Mouse (Mus musculus) midbrain, embryonic 12.5 days (tissue): Measurements from ENCODE around the gene Smarcc1. TPM values are rescaled to one million over a fixed set of nuclear protein-coding genes. Genes with fewer than 3 reads are reported as not detected.
"Not testable (repeated sequence)": the region's sequence is repeated elsewhere in the genome, so short reads cannot be mapped to it uniquely, and the experiment has no call there.

Experiments used
- ATAC-seq: fragments of 200-750 bp; cut with Nextera tagmentation; 2 replicates; pipeline ENCODE4 v1.8.0; 2017; ENCODE audit warnings: low read depth, moderate TSS enrichment, moderate library complexity; ENCODE audit not compliant: low FRiP score
- H3K27ac ChIP-seq: fragments of 300-500 bp; sonication (generic); replicated peaks from 2 replicates; pipeline ENCODE4 v1.5.1; 2016; ENCODE audit warnings: mild to moderate bottlenecking
- H3K27me3 ChIP-seq: fragments of 300-500 bp; sonication (generic); 2 replicates; pipeline ENCODE4 v1.6.1; 2016; ENCODE audit warnings: mild to moderate bottlenecking
- H3K36me3 ChIP-seq: fragments of 300-500 bp; sonication (generic); 2 replicates; pipeline ENCODE4 v1.6.1; 2016
- H3K4me1 ChIP-seq: fragments of 300-500 bp; sonication (generic); 2 replicates; pipeline ENCODE4 v1.6.1; 2016
- H3K4me2 ChIP-seq: fragments of 300-500 bp; sonication (generic); replicated peaks from 2 replicates; pipeline ENCODE4 v1.6.1; 2016; ENCODE audit warnings: mild to moderate bottlenecking, moderate library complexity
- H3K4me3 ChIP-seq: fragments of 300-500 bp; sonication (generic); 2 replicates; pipeline ENCODE4 v1.5.1; 2016; ENCODE audit warnings: mild to moderate bottlenecking
- H3K9ac ChIP-seq: fragments of 300-500 bp; sonication (generic); replicated peaks from 2 replicates; pipeline ENCODE4 v1.6.1; 2016; ENCODE audit warnings: mild to moderate bottlenecking, moderate library complexity
- H3K9me3 ChIP-seq: fragments of 300-500 bp; sonication (generic); 2 replicates; pipeline ENCODE4 v1.6.1; 2016; ENCODE audit warnings: mild to moderate bottlenecking
- WGBS: fragments of 180-500 bp; shearing (Covaris S2); methylation state at CpG from one replicate; pipeline ENCODE4 v1.1.7; 2016; 5-methylcytosine and 5-hydroxymethylcytosine counted together
- polyA plus RNA-seq: library from polyadenylated mRNA; unstranded; fragments of >200 nt; fragmentation: Nextera tagmentation; extraction: Ambion mirVana; gene quantifications from 2 replicates; pipeline ENCODE4 v1.2.1, GENCODE M21; 2016

Smarcc1 gene
- polyA plus RNA-seq = 208 and 215 TPM in 2 replicates

- peaks cover 21% of the 10 kb centered on the region for H3K36me3 ChIP-seq
- peaks cover 19% of the 10 kb centered on the region for H3K4me1 ChIP-seq
- H3K27ac ChIP-seq = peak within 1 kb of the TSS; percentile 97
- peak; percentile 95 for ATAC-seq
- H3K27me3 ChIP-seq = no peaks in the 10 kb centered on the region
- peak within 1 kb of the TSS; percentile 93 for H3K9ac ChIP-seq
- no peaks in the 10 kb centered on the region for H3K9me3 ChIP-seq
- under 1% methylated on average over 77 of the region's 79 CpGs for WGBS
- H3K4me3 ChIP-seq = peak within 1 kb of the TSS; percentile 85
- peak within 1 kb of the TSS; percentile 77 for H3K4me2 ChIP-seq
Measured at GRCm38 (mm10) chr9:110116977-110117778, at the start of gene Smarcc1. Gene Smarcc1 (plus strand): TSS chr9:110117708.

- Histone ChIP-seq H3K9ac (no peak overlapping the region), H3K36me3 (peaks cover 81% of the 10 kb centered on the region), H3K4me2 (no peak overlapping the region), H3K9me3 (no peaks in the 10 kb centered on the region), H3K4me3 (no peak overlapping the region), H3K4me1 (no peaks in the 10 kb centered on the region), H3K27me3 (no peaks in the 10 kb centered on the region), H3K27ac (no peak overlapping the region)
- WGBS = 92% methylated on average over 6 of the region's 6 CpGs
- ATAC-seq = no peak
Measured at GRCm38 (mm10) chr9:110068745-110069144, 48.8 kb upstream of the Smarcc1 start.

GRCm38 (mm10) chr9:110070358-110070757, 47.1 kb upstream of the Smarcc1 start:
- Histone ChIP-seq H3K4me2 (no peak overlapping the region), H3K4me1 (no peaks in the 10 kb centered on the region), H3K9me3 (no peaks in the 10 kb centered on the region), H3K9ac (no peak overlapping the region), H3K27me3 (no peaks in the 10 kb centered on the region), H3K4me3 (no peak overlapping the region), H3K27ac (no peak overlapping the region), H3K36me3 (peaks cover 88% of the 10 kb centered on the region)
- 86% methylated on average over 9 of the region's 9 CpGs for WGBS
- ATAC-seq = no peak

GRCm38 (mm10) chr9:110071011-110071410, 46.5 kb upstream of the Smarcc1 start:
- Histone ChIP-seq H3K9me3 (no peaks in the 10 kb centered on the region), H3K4me3 (no peak overlapping the region), H3K27me3 (no peaks in the 10 kb centered on the region), H3K4me2 (no peak overlapping the region), H3K27ac (no peak overlapping the region), H3K9ac (no peak overlapping the region), H3K36me3 (peaks cover 85% of the 10 kb centered on the region), H3K4me1 (no peaks in the 10 kb centered on the region)
- WGBS = 91% methylated on average over 4 of the region's 4 CpGs
- ATAC-seq = no peak

- Histone ChIP-seq H3K27me3 (no peaks in the 10 kb centered on the region), H3K4me3 (no peak overlapping the region), H3K9me3 (no peaks in the 10 kb centered on the region), H3K9ac (no peak overlapping the region; the same call in 1 of the 2 replicates), H3K36me3 (peaks cover 79% of the 10 kb centered on the region), H3K27ac (no peak overlapping the region), H3K4me2 (no peak overlapping the region), H3K4me1 (no peaks in the 10 kb centered on the region)
- WGBS = 8% methylated on average over 1 of the region's 1 CpGs
- ATAC-seq = peak; percentile 49; the same call in 1 of the 2 replicates
Measured at GRCm38 (mm10) chr9:110071843-110072242, 45.7 kb upstream of the Smarcc1 start.

- peaks cover 76% of the 10 kb centered on the region for H3K36me3 ChIP-seq
- not testable (repeated sequence) for H3K9me3 ChIP-seq, H3K4me1 ChIP-seq, H3K4me3 ChIP-seq, H3K9ac ChIP-seq, H3K4me2 ChIP-seq, H3K27ac ChIP-seq, ATAC-seq, H3K27me3 ChIP-seq
- WGBS = 86% methylated on average over 4 of the region's 7 CpGs
Measured at GRCm38 (mm10) chr9:110076468-110076867, 41.0 kb upstream of the Smarcc1 start.

GRCm38 (mm10) chr9:110081066-110081465, 36.4 kb upstream of the Smarcc1 start:
- no peak for ATAC-seq
- Histone ChIP-seq H3K9me3 (no peaks in the 10 kb centered on the region), H3K4me3 (no peak overlapping the region), H3K36me3 (peaks cover 88% of the 10 kb centered on the region), H3K4me2 (no peak overlapping the region), H3K27ac (no peak overlapping the region), H3K27me3 (no peaks in the 10 kb centered on the region), H3K4me1 (no peaks in the 10 kb centered on the region), H3K9ac (no peak overlapping the region)
- WGBS = 79% methylated on average over 3 of the region's 3 CpGs

- Histone ChIP-seq H3K27ac (no peak overlapping the region), H3K4me3 (no peak overlapping the region), H3K27me3 (no peaks in the 10 kb centered on the region), H3K4me1 (no peaks in the 10 kb centered on the region), H3K4me2 (no peak overlapping the region), H3K36me3 (peaks cover 96% of the 10 kb centered on the region), H3K9me3 (no peaks in the 10 kb centered on the region), H3K9ac (no peak overlapping the region)
- 93% methylated on average over 25 of the region's 25 CpGs for WGBS
- ATAC-seq = no peak
Measured at GRCm38 (mm10) chr9:110084201-110084964, 33.1 kb upstream of the Smarcc1 start.

GRCm38 (mm10) chr9:110085693-110086092, 31.8 kb upstream of the Smarcc1 start:
- no peak overlapping the region for H3K4me3 ChIP-seq
- WGBS = 96% methylated on average over 8 of the region's 8 CpGs
- ATAC-seq = no peak
- H3K4me2 ChIP-seq = no peak overlapping the region
- no peaks in the 10 kb centered on the region for H3K9me3 ChIP-seq
- H3K4me1 ChIP-seq = no peaks in the 10 kb centered on the region
- no peak overlapping the region for H3K9ac ChIP-seq
- peaks cover 95% of the 10 kb centered on the region for H3K36me3 ChIP-seq
- no peaks in the 10 kb centered on the region for H3K27me3 ChIP-seq
- H3K27ac ChIP-seq = no peak overlapping the region

GRCm38 (mm10) chr9:110093303-110093702, 24.2 kb upstream of the Smarcc1 start:
- Histone ChIP-seq H3K4me2 (no peak overlapping the region), H3K27me3 (no peaks in the 10 kb centered on the region), H3K9ac (no peak overlapping the region), H3K27ac (no peak overlapping the region), H3K4me3 (no peak overlapping the region), H3K4me1 (no peaks in the 10 kb centered on the region), H3K36me3 (peaks cover 96% of the 10 kb centered on the region), H3K9me3 (no peaks in the 10 kb centered on the region)
- 80% methylated on average over 4 of the region's 4 CpGs for WGBS
- no peak for ATAC-seq

GRCm38 (mm10) chr9:110094761-110095160, 22.7 kb upstream of the Smarcc1 start:
- H3K9me3 ChIP-seq = no peaks in the 10 kb centered on the region
- no peak overlapping the region for H3K27ac ChIP-seq
- H3K4me1 ChIP-seq = peaks cover under 1% of the 10 kb centered on the region; the same call in 1 of the 2 replicates
- ATAC-seq = no peak
- no peak overlapping the region for H3K4me2 ChIP-seq
- peaks cover 97% of the 10 kb centered on the region for H3K36me3 ChIP-seq
- H3K27me3 ChIP-seq = no peaks in the 10 kb centered on the region
- no peak overlapping the region for H3K4me3 ChIP-seq
- 95% methylated on average over 4 of the region's 4 CpGs for WGBS
- no peak overlapping the region for H3K9ac ChIP-seq

- H3K36me3 ChIP-seq = peaks cover 85% of the 10 kb centered on the region
- peaks cover 8% of the 10 kb centered on the region for H3K4me1 ChIP-seq
- no peaks in the 10 kb centered on the region for H3K9me3 ChIP-seq
- no peak for ATAC-seq
- H3K27ac ChIP-seq = no peak overlapping the region
- no peaks in the 10 kb centered on the region for H3K27me3 ChIP-seq
- no peak overlapping the region for H3K4me3 ChIP-seq
- H3K9ac ChIP-seq = no peak overlapping the region
- WGBS = 82% methylated on average over 3 of the region's 3 CpGs
- H3K4me2 ChIP-seq = no peak overlapping the region
Measured at GRCm38 (mm10) chr9:110097791-110098190, 19.7 kb upstream of the Smarcc1 start.
